Mouse (Mus musculus) MEL (cell line): Measurements from ENCODE around the gene C330007P06Rik. TPM values are rescaled to one million over a fixed set of nuclear protein-coding genes. Genes with fewer than 3 reads are reported as not detected.

Source experiments
- DNase-seq: peaks from one replicate; pipeline ENCODE4 v3.0.0; 2011; ENCODE audit warnings: low read depth, low spot score
- H3K27ac ChIP-seq: 2 replicates; pipeline ENCODE4 v1.5.1; 2012; ENCODE audit warnings: low read depth, mild to moderate bottlenecking, control low read depth, low read length, moderate library complexity; ENCODE audit not compliant: control insufficient read depth
- H3K27me3 ChIP-seq, 2 experiments: fragments of 150-350 bp in 1 of 2; sonication (generic) in 1 of 2; 2 replicates each; pipeline ENCODE4 v1.6.1; 2012; ENCODE audit warnings: low read length in 2 of 2, mild to moderate bottlenecking in 2 of 2, improper control_type of control experiment in 1 of 2, moderate library complexity in 1 of 2; ENCODE audit not compliant: insufficient read depth in 2 of 2, control insufficient read depth in 1 of 2
- H3K36me3 ChIP-seq, 2 experiments: 2 replicates each; pipeline ENCODE4 v1.6.1; 2012 to 2014; ENCODE audit warnings: low read length in 2 of 2, improper control_type of control experiment in 1 of 2, inconsistent platforms in 1 of 2, mild to moderate bottlenecking in 1 of 2; ENCODE audit not compliant: insufficient read depth in 2 of 2, control insufficient read depth in 1 of 2
- H3K4me1 ChIP-seq, 2 experiments: fragments of 150-350 bp in 1 of 2; sonication (generic) in 1 of 2; 2 replicates each; pipeline ENCODE4 v1.6.1; 2012; ENCODE audit warnings: low read length in 2 of 2, improper control_type of control experiment in 1 of 2, mild to moderate bottlenecking in 1 of 2; ENCODE audit not compliant: insufficient read depth in 2 of 2, control insufficient read depth in 1 of 2
- H3K4me3 ChIP-seq, 2 experiments: fragments of 150-350 bp in 1 of 2; sonication (generic) in 1 of 2; 2 replicates each; pipeline ENCODE4 v1.5.1; 2012; ENCODE audit warnings: low read depth in 2 of 2, low read length in 2 of 2, mild to moderate bottlenecking in 2 of 2, moderate library complexity in 2 of 2, control low read depth in 1 of 2, improper control_type of control experiment in 1 of 2; ENCODE audit not compliant: control insufficient read depth in 1 of 2, insufficient read depth in 1 of 2
- H3K79me2 ChIP-seq: 2 replicates; pipeline ENCODE4 v1.6.1; 2012; ENCODE audit warnings: mild to moderate bottlenecking, low read length, moderate library complexity; ENCODE audit not compliant: control insufficient read depth, poor library complexity, insufficient read depth
- H3K9ac ChIP-seq: 2 replicates; pipeline ENCODE4 v1.6.1; 2012; ENCODE audit warnings: low read depth, mild to moderate bottlenecking, control low read depth, low read length, moderate library complexity; ENCODE audit not compliant: control insufficient read depth, poor library complexity, severe bottlenecking
- H3K9me3 ChIP-seq: fragments of 150-350 bp; sonication (generic); replicated peaks from 2 replicates; pipeline ENCODE4 v1.6.1; 2012; ENCODE audit warnings: mild to moderate bottlenecking, low read length, improper control_type of control experiment, moderate library complexity; ENCODE audit not compliant: insufficient read depth
- BHLHE40 ChIP-seq: IDR thresholded peaks from 2 replicates; pipeline ENCODE4 v1.6.1; 2012; ENCODE audit warnings: low read depth, mild to moderate bottlenecking, inconsistent platforms, low read length, improper control_type of control experiment, borderline replicate concordance
- CHD1 ChIP-seq: IDR thresholded peaks from 2 replicates; pipeline ENCODE4 v1.6.1; 2012; ENCODE audit warnings: low read depth, mild to moderate bottlenecking, inconsistent platforms, low read length, improper control_type of control experiment
- CTCF ChIP-seq, 3 experiments: IDR thresholded peaks in 2 of 3; conservative IDR thresholded peaks in 1 of 3; 2 replicates each; pipeline ENCODE4 v1.5.1; 2011 to 2012; ENCODE audit warnings: low read length in 3 of 3, low read depth in 2 of 3, mild to moderate bottlenecking in 2 of 3, improper control_type of control experiment in 1 of 3, inconsistent platforms in 1 of 3, mixed read lengths in 1 of 3, moderate library complexity in 1 of 3; ENCODE audit not compliant: control insufficient read depth in 1 of 3, insufficient read depth in 1 of 3, poor library complexity in 1 of 3, severe bottlenecking in 1 of 3
- ELF1 ChIP-seq: IDR thresholded peaks from 2 replicates; pipeline ENCODE4 v1.6.1; 2014; ENCODE audit warnings: low read depth, mild to moderate bottlenecking, inconsistent platforms, low read length, improper control_type of control experiment, moderate library complexity
- ETS1 ChIP-seq: IDR thresholded peaks from 2 replicates; pipeline ENCODE4 v1.6.1; 2012; ENCODE audit warnings: low read depth, mild to moderate bottlenecking, inconsistent platforms, low read length, improper control_type of control experiment, moderate library complexity
- GABPA ChIP-seq: IDR thresholded peaks from 2 replicates; pipeline ENCODE4 v1.6.1; 2012; ENCODE audit warnings: low read depth, mild to moderate bottlenecking, inconsistent platforms, low read length, improper control_type of control experiment, moderate library complexity
- GATA1 ChIP-seq: IDR thresholded peaks from 2 replicates; pipeline ENCODE4 v1.6.1; 2011; ENCODE audit warnings: low read depth, low read length, improper control_type of control experiment
- HCFC1 ChIP-seq: IDR thresholded peaks from 2 replicates; pipeline ENCODE4 v1.6.1; 2012; ENCODE audit warnings: low read depth, mild to moderate bottlenecking, inconsistent platforms, low read length, improper control_type of control experiment, moderate library complexity
- JUND ChIP-seq: IDR thresholded peaks from 2 replicates; pipeline ENCODE4 v1.6.1; 2011; ENCODE audit warnings: low read depth, mild to moderate bottlenecking, improper control_type of control experiment, low read length
- MAFK ChIP-seq: IDR thresholded peaks from 2 replicates; pipeline ENCODE4 v1.6.1; 2011; ENCODE audit warnings: low read depth, mild to moderate bottlenecking, low read length, improper control_type of control experiment, borderline replicate concordance
- MAX ChIP-seq: IDR thresholded peaks from 2 replicates; pipeline ENCODE4 v1.6.1; 2011; ENCODE audit warnings: low read length, improper control_type of control experiment
- MAZ ChIP-seq: IDR thresholded peaks from 2 replicates; pipeline ENCODE4 v1.6.1; 2012; ENCODE audit warnings: low read depth, mild to moderate bottlenecking, inconsistent platforms, low read length, improper control_type of control experiment
- MXI1 ChIP-seq: IDR thresholded peaks from 2 replicates; pipeline ENCODE4 v1.6.1; 2011; ENCODE audit warnings: mild to moderate bottlenecking, low read depth, low read length, improper control_type of control experiment
- MYB ChIP-seq: IDR thresholded peaks from 2 replicates; pipeline ENCODE4 v1.6.1; 2011; ENCODE audit warnings: mild to moderate bottlenecking, low read depth, low read length, improper control_type of control experiment
- MYC ChIP-seq: IDR thresholded peaks from 2 replicates; pipeline ENCODE4 v1.6.1; 2011; ENCODE audit warnings: low read depth, mild to moderate bottlenecking, low read length, improper control_type of control experiment, moderate library complexity
- NRF1 ChIP-seq: IDR thresholded peaks from 2 replicates; pipeline ENCODE4 v1.6.1; 2014; ENCODE audit warnings: low read depth, mild to moderate bottlenecking, inconsistent platforms, low read length, improper control_type of control experiment, moderate library complexity; ENCODE audit not compliant: poor library complexity, insufficient read depth, severe bottlenecking
- POLR2A ChIP-seq, 2 experiments: IDR thresholded peaks; 2 replicates each; pipeline ENCODE4 v1.6.1; 2011 to 2012; ENCODE audit warnings: low read length in 2 of 2, mild to moderate bottlenecking in 2 of 2, control low read depth in 1 of 2, improper control_type of control experiment in 1 of 2, low read depth in 1 of 2, moderate library complexity in 1 of 2; ENCODE audit not compliant: control insufficient read depth in 1 of 2, insufficient read depth in 1 of 2, poor library complexity in 1 of 2
- POLR2AphosphoS2 ChIP-seq: IDR thresholded peaks from 2 replicates; pipeline ENCODE4 v1.6.1; 2011; ENCODE audit warnings: low read length, improper control_type of control experiment
- POLR2AphosphoS5 ChIP-seq: IDR thresholded peaks from 2 replicates; pipeline ENCODE4 v1.6.1; 2012; ENCODE audit warnings: low read depth, borderline replicate concordance, mild to moderate bottlenecking, inconsistent platforms, low read length, moderate library complexity, mixed read lengths
- RAD21 ChIP-seq: IDR thresholded peaks from 2 replicates; pipeline ENCODE4 v1.6.1; 2011; ENCODE audit warnings: mild to moderate bottlenecking, low read depth, low read length, improper control_type of control experiment
- SIN3A ChIP-seq: IDR thresholded peaks from 2 replicates; pipeline ENCODE4 v1.6.1; 2012; ENCODE audit warnings: low read length, improper control_type of control experiment, inconsistent platforms
- SMC3 ChIP-seq: IDR thresholded peaks from 2 replicates; pipeline ENCODE4 v1.6.1; 2011; ENCODE audit warnings: low read depth, low read length, improper control_type of control experiment
- TAL1 ChIP-seq: IDR thresholded peaks from 2 replicates; pipeline ENCODE4 v1.6.1; 2012; ENCODE audit warnings: mild to moderate bottlenecking, inconsistent platforms, low read length, moderate library complexity, mixed read lengths
- UBTF ChIP-seq: IDR thresholded peaks from 2 replicates; pipeline ENCODE4 v1.6.1; 2012; ENCODE audit warnings: low read depth, mild to moderate bottlenecking, inconsistent platforms, low read length, improper control_type of control experiment, moderate library complexity, borderline replicate concordance; ENCODE audit not compliant: insufficient read depth
- USF1 ChIP-seq: IDR thresholded peaks from 2 replicates; pipeline ENCODE4 v1.6.1; 2014; ENCODE audit warnings: low read depth, mild to moderate bottlenecking, inconsistent platforms, low read length, improper control_type of control experiment, moderate library complexity
- USF2 ChIP-seq, 2 experiments: IDR thresholded peaks; 2 replicates each; pipeline ENCODE4 v1.6.1; 2011 to 2012; ENCODE audit warnings: improper control_type of control experiment in 2 of 2, low read length in 2 of 2, borderline replicate concordance in 1 of 2, inconsistent platforms in 1 of 2, low read depth in 1 of 2, mild to moderate bottlenecking in 1 of 2; ENCODE audit not compliant: insufficient read depth in 1 of 2
- ZNF384 ChIP-seq: IDR thresholded peaks from 2 replicates; pipeline ENCODE4 v1.6.1; 2012; ENCODE audit warnings: low read depth, mild to moderate bottlenecking, inconsistent platforms, low read length, improper control_type of control experiment
- polyA plus RNA-seq, 2 experiments: library from polyadenylated mRNA; stranded (reverse) in 1 of 2; unstranded in 1 of 2; fragments of >175 nt in 1 of 2; fragments of >200 nt in 1 of 2; gene quantifications; 2 replicates each; pipeline versions ENCODE4 v1.2.1 to v1.2.4; 2012; ENCODE audit warnings: low replicate concordance in 2 of 2, low read depth in 1 of 2; ENCODE audit not compliant: insufficient read length in 2 of 2, insufficient read depth in 1 of 2, missing spikeins in 1 of 2
- total RNA-seq: library from RNA; depleted of rRNA; stranded (reverse); fragments of 300-350 nt; gene quantifications from 2 replicates; pipeline ENCODE4 v1.2.3, GENCODE M21; 2012

C330007P06Rik gene
- total and polyA plus RNA-seq, 3 experiments, result 15.1 to 17.1 TPM; not detected in 1

DNA sequence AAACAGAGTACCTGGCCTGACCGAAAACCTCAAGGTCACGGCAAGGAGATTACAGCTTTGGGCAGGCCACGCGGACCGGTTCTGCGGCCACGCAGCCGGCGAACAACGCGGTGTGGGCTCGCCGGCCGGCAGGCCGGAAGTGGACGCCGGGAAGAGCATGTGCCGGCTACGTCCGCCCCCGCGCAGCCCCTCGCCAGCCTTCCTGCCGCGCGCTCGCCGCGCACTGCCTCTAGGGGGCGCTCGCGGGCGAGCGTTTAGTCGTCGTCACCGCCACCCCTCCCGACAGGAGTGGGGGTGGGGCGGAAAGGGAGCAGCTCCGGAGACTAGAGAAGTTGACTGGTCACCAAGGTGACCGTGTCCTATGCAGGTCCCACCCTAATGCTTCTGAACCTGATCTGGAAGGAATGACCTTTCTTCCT lies 77.7 kb downstream of the C330007P06Rik start:
- H3K9ac ChIP-seq, result peak overlapping the region; percentile 99
- no peaks in the 10 kb centered on the region for H3K9me3 ChIP-seq
- no peaks in the 10 kb centered on the region for H3K27me3 ChIP-seq
- H3K27ac ChIP-seq, result peak overlapping the region; percentile 93
- H3K36me3 ChIP-seq, result peaks cover 1 to 7% of the 10 kb centered on the region in 2 experiments; a peak in 3 of 4 replicates
- peak overlapping the region; percentile 49 to 84 for H3K4me3 ChIP-seq
- peaks cover 15% of the 10 kb centered on the region for H3K79me2 ChIP-seq
- 0 out of 2 replicates have a peak, but pooled peaks have one; percentile 50 for TF ChIP-seq POLR2AphosphoS2
- no peak for TF ChIP-seq USF2 (IDR thresholded peaks at IDR 0.05; ENCODE audit: borderline replicate concordance in 1 of 2, insufficient read depth in 1 of 2, low read depth in 1 of 2, low read length in 2 of 2)
- TF ChIP-seq MXI1, result peak; percentile 75
- no peak for TF ChIP-seq TAL1
- peak; percentile 16; the same call in 1 of the 2 replicates for TF ChIP-seq CHD1
- TF ChIP-seq MAX, result peak; percentile 75
- TF ChIP-seq CTCF (IDR thresholded peaks at IDR 0.05 in 2 of 3, conservative IDR thresholded peaks at IDR 0.05 in 1 of 3; ENCODE audit: control insufficient read depth in 1 of 3, insufficient read depth in 1 of 3, low read depth in 2 of 3, low read length in 3 of 3, poor library complexity in 1 of 3, severe bottlenecking in 1 of 3), result peak; percentile 55 to 89 (median 66)
- TF ChIP-seq NRF1, result 0 out of 2 replicates have a peak, but pooled peaks have one; percentile 17
- TF ChIP-seq SIN3A, result peak; percentile 33; the same call in 1 of the 2 replicates
- no peak for TF ChIP-seq ZNF384
- TF ChIP-seq HCFC1, result peak; percentile 47
- peak; percentile 81 for TF ChIP-seq MYC
- peak; percentile 30; the same call in 1 of the 2 replicates for TF ChIP-seq USF1
- no peak for TF ChIP-seq JUND
- DNase-seq, result peak; percentile 77
- H3K4me1 ChIP-seq, result peaks cover 3% of the 10 kb centered on the region in 2 experiments; a peak in 3 of 4 replicates

DNA sequence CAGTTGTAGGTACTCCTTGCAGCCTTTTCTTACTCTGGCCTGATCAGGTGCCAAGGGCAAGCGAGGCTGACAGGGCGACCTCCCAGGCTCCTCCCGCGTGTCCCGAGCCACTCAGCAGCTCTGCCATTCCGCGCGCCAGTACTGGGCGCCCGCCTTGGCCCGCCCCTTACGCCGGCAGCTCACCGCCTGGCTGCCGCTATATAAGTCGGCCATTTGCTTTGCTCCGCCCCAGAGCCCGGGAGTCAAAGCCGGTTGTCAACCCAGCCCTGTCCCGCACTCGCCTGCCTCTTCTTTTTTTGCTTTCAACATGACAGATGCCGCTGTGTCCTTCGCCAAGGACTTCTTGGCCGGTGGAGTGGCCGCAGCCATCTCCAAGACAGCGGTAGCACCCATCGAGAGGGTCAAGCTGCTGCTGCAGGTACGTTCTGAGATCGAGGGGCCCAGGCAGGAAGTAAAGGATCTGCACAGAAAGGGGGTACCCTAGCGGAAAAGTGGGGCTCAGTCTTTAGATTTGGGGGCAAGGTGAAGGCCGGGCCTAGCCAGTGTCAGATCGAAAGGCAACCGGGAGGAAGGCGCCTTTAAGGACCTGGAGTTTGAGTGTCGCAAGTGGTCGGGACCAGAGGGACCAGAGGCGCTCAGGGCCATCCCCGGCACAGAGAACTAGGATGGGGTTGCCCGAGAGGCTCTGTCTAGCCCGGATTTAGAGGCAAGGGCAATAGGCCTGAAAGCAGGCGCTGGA lies 78.3 kb downstream of the C330007P06Rik start, which contains the start of gene Slc25a5:
TSS of gene Slc25a5 (plus strand) at position 228 of the 739 bp plus-strand sequence.
- Histone ChIP-seq H3K36me3 (peaks cover 1 to 7% of the 10 kb centered on the region in 2 experiments; a peak in 3 of 4 replicates), H3K4me1 (peaks cover 3% of the 10 kb centered on the region in 2 experiments; a peak in 3 of 4 replicates), H3K27me3 (no peaks in the 10 kb centered on the region), H3K4me3 (peak within 1 kb of the TSS; percentile 49 to 84), H3K79me2 (peaks cover 15% of the 10 kb centered on the region), H3K27ac (peak within 1 kb of the TSS; percentile 93), H3K9me3 (no peaks in the 10 kb centered on the region), H3K9ac (peak within 1 kb of the TSS; percentile 99)
- peak; percentile 87 for DNase-seq
- TF ChIP-seq UBTF, result no peak
- TF ChIP-seq MYB, result no peak
- 0 out of 2 replicates have a peak, but pooled peaks have one; percentile 20 for TF ChIP-seq MXI1
- TF ChIP-seq GATA1, result no peak
- no peak for TF ChIP-seq MAZ
- no peak for TF ChIP-seq ZNF384
- TF ChIP-seq POLR2A (IDR thresholded peaks at IDR 0.05; ENCODE audit: control insufficient read depth in 1 of 2, insufficient read depth in 1 of 2, low read depth in 1 of 2, low read length in 2 of 2, poor library complexity in 1 of 2), result peak; percentile 81 to 90
- no peak for TF ChIP-seq USF2 (IDR thresholded peaks at IDR 0.05; ENCODE audit: borderline replicate concordance in 1 of 2, insufficient read depth in 1 of 2, low read depth in 1 of 2, low read length in 2 of 2)
- TF ChIP-seq POLR2AphosphoS5, result no peak
- no peak for TF ChIP-seq MAX
- 0 out of 2 replicates have a peak, but pooled peaks have one; percentile 20 for TF ChIP-seq NRF1
- no peak for TF ChIP-seq MYC
- no peak for TF ChIP-seq BHLHE40
- TF ChIP-seq SIN3A, result peak; percentile 26; the same call in 1 of the 2 replicates
- peak; percentile 43 for TF ChIP-seq HCFC1
- TF ChIP-seq ELF1, result no peak
- no peak for TF ChIP-seq ETS1
- TF ChIP-seq SMC3, result no peak
- no peak for TF ChIP-seq GABPA
- no peak for TF ChIP-seq MAFK
- TF ChIP-seq RAD21, result no peak
